Mouse (Mus musculus): Measurements from ENCODE around the gene Btn1a1. TPM values are rescaled to one million over a fixed set of nuclear protein-coding genes. Genes with fewer than 3 reads are reported as not detected.

Gene Btn1a1
- total RNA-seq, 1 experiment = 0.62 TPM

GRCm38 (mm10) chr13:23506819-23507515 lies 41.3 kb upstream of the Btn1a1 start:
- Histone ChIP-seq H3K9me3 (ENCODE audit: control insufficient read depth, insufficient read depth, low read depth, low read length) (no peaks in the 10 kb centered on the region), H3K9ac (ENCODE audit: insufficient read depth, low read depth, low read length, poor library complexity, severe bottlenecking) (peak overlapping the region; percentile 38; the same call in 1 of the 2 replicates), H3K4me1 (ENCODE audit: control insufficient read depth in 2 of 2, insufficient read depth in 2 of 2, low read length in 2 of 2, poor library complexity in 1 of 2) (peaks cover 6 to 7% of the 10 kb centered on the region in 2 experiments; a peak in 2 of 4 replicates), H3K27ac (ENCODE audit: insufficient read depth, low read depth, low read length, poor library complexity, severe bottlenecking) (peak overlapping the region; percentile 52; the same call in 1 of the 2 replicates), H3K36me3 (ENCODE audit: control insufficient read depth, insufficient read depth, low read length, poor library complexity, severe bottlenecking) (no peaks in the 10 kb centered on the region), H3K4me3 (ENCODE audit: insufficient read depth in 1 of 2, low read depth in 1 of 2, low read length in 2 of 2, poor library complexity in 1 of 2, severe bottlenecking in 1 of 2) (peak overlapping the region; percentile 51 to 69)
- TF ChIP-seq CHD2 (IDR thresholded peaks at IDR 0.05; ENCODE audit: low read depth, low read length) (no peak), ZNF384 (IDR thresholded peaks at IDR 0.05; ENCODE audit: low read depth, low read length) (peak; percentile 65; the same call in 1 of the 2 replicates)
- in situ Hi-C loops (cut with MboI; ENCODE audit: low sequenced_read_pairs in 2 of 2, unreplicated experiment in 2 of 2) = loop anchor here (25.0 kb wide), 1 partner anchor 195 kb away; no protein-coding TSS in a partner anchor
- DNase-seq (ENCODE audit: low read depth, low spot score) = peak; percentile 79

- no peak overlapping the region; the same call in 1 of the 2 replicates for H3K9ac ChIP-seq (ENCODE audit: insufficient read depth, low read depth, low read length, poor library complexity, severe bottlenecking)
- no peaks in the 10 kb centered on the region for H3K9me3 ChIP-seq (ENCODE audit: control insufficient read depth, insufficient read depth, low read depth, low read length)
- H3K4me1 ChIP-seq (ENCODE audit: control insufficient read depth in 2 of 2, insufficient read depth in 2 of 2, low read length in 2 of 2, poor library complexity in 1 of 2) = peaks cover 5 to 6% of the 10 kb centered on the region in 2 experiments; a peak in 2 of 4 replicates
- peak; percentile 72 for DNase-seq (ENCODE audit: low read depth, low spot score)
- H3K36me3 ChIP-seq (ENCODE audit: control insufficient read depth, insufficient read depth, low read length, poor library complexity, severe bottlenecking) = no peaks in the 10 kb centered on the region
- in situ Hi-C loops (cut with MboI; ENCODE audit: low sequenced_read_pairs in 2 of 2, unreplicated experiment in 2 of 2) = loop anchor here (25.0 kb wide), 1 partner anchor 194 kb away; no protein-coding TSS in a partner anchor
- H3K4me3 ChIP-seq (ENCODE audit: insufficient read depth in 1 of 2, low read depth in 1 of 2, low read length in 2 of 2, poor library complexity in 1 of 2, severe bottlenecking in 1 of 2) = peak overlapping the region; percentile 53 to 69
- H3K27ac ChIP-seq (ENCODE audit: insufficient read depth, low read depth, low read length, poor library complexity, severe bottlenecking) = peak overlapping the region; percentile 52; the same call in 1 of the 2 replicates
- 0 out of 2 replicates have a peak, but pooled peaks have one; percentile 40 for TF ChIP-seq MAFK (IDR thresholded peaks at IDR 0.05; ENCODE audit: insufficient read depth, low read depth, low read length)
- no peak for TF ChIP-seq HCFC1 (IDR thresholded peaks at IDR 0.05; ENCODE audit: borderline replicate concordance, insufficient read depth, low read length)
- TF ChIP-seq ZC3H11A (IDR thresholded peaks at IDR 0.05; ENCODE audit: borderline replicate concordance, low read depth, low read length) = no peak
These were observed 40.6 kb upstream of the Btn1a1 start for GRCm38 (mm10) chr13:23506351-23506750.

GRCm38 (mm10) chr13:23505662-23506345 lies 40.1 kb upstream of the Btn1a1 start:
- Histone ChIP-seq H3K9me3 (ENCODE audit: control insufficient read depth, insufficient read depth, low read depth, low read length) (no peaks in the 10 kb centered on the region), H3K4me1 (ENCODE audit: control insufficient read depth in 2 of 2, insufficient read depth in 2 of 2, low read length in 2 of 2, poor library complexity in 1 of 2) (peaks cover 5 to 6% of the 10 kb centered on the region in 2 experiments; a peak in 2 of 4 replicates), H3K27ac (ENCODE audit: insufficient read depth, low read depth, low read length, poor library complexity, severe bottlenecking) (no peak overlapping the region), H3K36me3 (ENCODE audit: control insufficient read depth, insufficient read depth, low read length, poor library complexity, severe bottlenecking) (no peaks in the 10 kb centered on the region), H3K4me3 (ENCODE audit: insufficient read depth in 1 of 2, low read depth in 1 of 2, low read length in 2 of 2, poor library complexity in 1 of 2, severe bottlenecking in 1 of 2) (peak overlapping the region; percentile 53 to 69), H3K9ac (ENCODE audit: insufficient read depth, low read depth, low read length, poor library complexity, severe bottlenecking) (peak overlapping the region; percentile 57)
- DNase-seq (ENCODE audit: low read depth, low spot score) = no peak
- in situ Hi-C loops (cut with MboI; ENCODE audit: low sequenced_read_pairs in 2 of 2, unreplicated experiment in 2 of 2) = loop anchor here (25.0 kb wide), 1 partner anchor 194 kb away; no protein-coding TSS in a partner anchor
- TF ChIP-seq CHD2 (IDR thresholded peaks at IDR 0.05; ENCODE audit: low read depth, low read length) (no peak), MAFK (IDR thresholded peaks at IDR 0.05; ENCODE audit: insufficient read depth, low read depth, low read length) (no peak), HCFC1 (IDR thresholded peaks at IDR 0.05; ENCODE audit: borderline replicate concordance, insufficient read depth, low read length) (no peak), ZC3H11A (IDR thresholded peaks at IDR 0.05; ENCODE audit: borderline replicate concordance, low read depth, low read length) (no peak), ZNF384 (IDR thresholded peaks at IDR 0.05; ENCODE audit: low read depth, low read length) (no peak)

- DNase-seq (ENCODE audit: low read depth, low spot score) = peak; percentile 64
- Histone ChIP-seq H3K4me3 (ENCODE audit: insufficient read depth in 1 of 2, low read depth in 1 of 2, low read length in 2 of 2, poor library complexity in 1 of 2, severe bottlenecking in 1 of 2) (peak overlapping the region; percentile 32 to 41; a peak in 3 of 4 replicates), H3K4me1 (ENCODE audit: control insufficient read depth in 2 of 2, insufficient read depth in 2 of 2, low read length in 2 of 2, poor library complexity in 1 of 2) (peaks cover 4% of the 10 kb centered on the region in 2 experiments; a peak in 2 of 4 replicates), H3K36me3 (ENCODE audit: control insufficient read depth, insufficient read depth, low read length, poor library complexity, severe bottlenecking) (no peaks in the 10 kb centered on the region), H3K27ac (ENCODE audit: insufficient read depth, low read depth, low read length, poor library complexity, severe bottlenecking) (no peak overlapping the region), H3K9ac (ENCODE audit: insufficient read depth, low read depth, low read length, poor library complexity, severe bottlenecking) (no peak overlapping the region), H3K9me3 (ENCODE audit: control insufficient read depth, insufficient read depth, low read depth, low read length) (no peaks in the 10 kb centered on the region)
- TF ChIP-seq MAFK (IDR thresholded peaks at IDR 0.05; ENCODE audit: insufficient read depth, low read depth, low read length) (peak; percentile 83), CHD2 (IDR thresholded peaks at IDR 0.05; ENCODE audit: low read depth, low read length) (no peak)
- in situ Hi-C loops (cut with MboI; ENCODE audit: low sequenced_read_pairs in 2 of 2, unreplicated experiment in 2 of 2) = loop anchor here (25.0 kb wide), 1 partner anchor 191 kb away; no protein-coding TSS in a partner anchor
These were observed 38.1 kb upstream of the Btn1a1 start for GRCm38 (mm10) chr13:23503797-23504196.
